Mouse (Mus musculus): ENCODE results near the gene Cluap1.
"Not testable (repeated sequence)": the region's sequence is repeated elsewhere in the genome, so short reads cannot be mapped to it uniquely, and the experiment has no call there.

Cluap1 gene

GRCm38 (mm10) chr16:3934701-3935100 is 26.1 kb downstream of the Cluap1 start:
- DNase-seq (ENCODE audit: low read depth), result peak; percentile 45

GRCm38 (mm10) chr16:3951141-3951540 is 42.5 kb downstream of the Cluap1 start:
- no peak for DNase-seq (ENCODE audit: low read depth)

- no peak for DNase-seq (ENCODE audit: low read depth)
Measured at GRCm38 (mm10) chr16:3956369-3956768, 47.8 kb downstream of the Cluap1 start.

- no peak for DNase-seq (ENCODE audit: low read depth)
Measured at GRCm38 (mm10) chr16:3959261-3959660, 50.7 kb downstream of the Cluap1 start.

GRCm38 (mm10) chr16:3964990-3965389 is 56.4 kb downstream of the Cluap1 start:
- no peak for DNase-seq (ENCODE audit: low read depth)

- DNase-seq (ENCODE audit: low read depth), result no peak
Measured at GRCm38 (mm10) chr16:3965534-3965933, 56.9 kb downstream of the Cluap1 start.

- not testable (repeated sequence) for DNase-seq (ENCODE audit: low read depth)
Measured at GRCm38 (mm10) chr16:3974456-3974855, 65.9 kb downstream of the Cluap1 start.

- peak; percentile 51 for DNase-seq (ENCODE audit: low read depth)
Measured at GRCm38 (mm10) chr16:3975658-3976057, 67.1 kb downstream of the Cluap1 start.

- peak; percentile 77 for DNase-seq (ENCODE audit: low read depth)
Measured at GRCm38 (mm10) chr16:3976251-3976671, 67.7 kb downstream of the Cluap1 start, which contains the start of gene Nlrc3. Gene Nlrc3 (minus strand): TSS chr16:3976632.

- DNase-seq (ENCODE audit: low read depth), result no peak
Measured at GRCm38 (mm10) chr16:3976712-3977111, 68.1 kb downstream of the Cluap1 start.

- DNase-seq (ENCODE audit: low read depth), result peak; percentile 22
Measured at GRCm38 (mm10) chr16:3982173-3982572, 73.6 kb downstream of the Cluap1 start.

GRCm38 (mm10) chr16:3983146-3983700 is 74.6 kb downstream of the Cluap1 start:
- DNase-seq (ENCODE audit: low read depth), result no peak

- no peak for DNase-seq (ENCODE audit: low read depth)
Measured at GRCm38 (mm10) chr16:3988410-3988809, 79.8 kb downstream of the Cluap1 start.
